Mouse (Mus musculus) neural tube, embryonic 14.5 days (tissue): ENCODE data around the gene Psmb11. TPM values are rescaled to one million over a fixed set of nuclear protein-coding genes. Genes with fewer than 3 reads are reported as not detected.

Experiments used
- ATAC-seq: fragments of 200-750 bp; cut with Nextera tagmentation; 2 replicates; pipeline ENCODE4 v1.8.0; 2017; ENCODE audit warnings: low read depth, mild to moderate bottlenecking, moderate TSS enrichment, moderate library complexity
- H3K27ac ChIP-seq: fragments of 300-500 bp; sonication (generic); 2 replicates; pipeline ENCODE4 v1.5.1; 2014; ENCODE audit warnings: low read depth, mild to moderate bottlenecking, control low read depth, low read length, moderate library complexity, mixed read lengths
- H3K27me3 ChIP-seq: fragments of 300-500 bp; sonication (generic); 2 replicates; pipeline ENCODE4 v1.6.1; 2014; ENCODE audit warnings: low read length; ENCODE audit not compliant: control insufficient read depth, insufficient read depth
- H3K36me3 ChIP-seq: fragments of 300-500 bp; sonication (generic); 2 replicates; pipeline ENCODE4 v1.6.1; 2014; ENCODE audit warnings: low read length, mixed read lengths; ENCODE audit not compliant: control insufficient read depth, insufficient read depth
- H3K4me1 ChIP-seq: fragments of 300-500 bp; sonication (generic); 2 replicates; pipeline ENCODE4 v1.6.1; 2014; ENCODE audit warnings: low read length; ENCODE audit not compliant: control insufficient read depth, insufficient read depth
- H3K4me2 ChIP-seq: fragments of 300-500 bp; sonication (generic); 2 replicates; pipeline ENCODE4 v1.6.1; 2014; ENCODE audit warnings: mild to moderate bottlenecking, low read depth, low read length, control low read depth
- H3K4me3 ChIP-seq: fragments of 300-500 bp; sonication (generic); 2 replicates; pipeline ENCODE4 v1.5.1; 2014; ENCODE audit warnings: low read depth, low read length, control low read depth, mixed read lengths
- H3K9ac ChIP-seq: fragments of 300-500 bp; sonication (generic); replicated peaks from 2 replicates; pipeline ENCODE4 v1.6.1; 2014; ENCODE audit warnings: low read depth, mild to moderate bottlenecking, control low read depth, low read length, mixed read lengths
- H3K9me3 ChIP-seq: fragments of 300-500 bp; sonication (generic); 2 replicates; pipeline ENCODE4 v1.6.1; 2016; ENCODE audit warnings: low read length; ENCODE audit not compliant: control insufficient read depth
- WGBS: fragments of 180-500 bp; shearing (Covaris S2); extraction: QIAGEN DNeasy Blood & Tissue Kit; methylation state at CpG from one replicate; pipeline ENCODE4 v1.1.7; 2014; 5-methylcytosine and 5-hydroxymethylcytosine counted together
- polyA plus RNA-seq: library from polyadenylated mRNA; unstranded; fragments of >200 nt; fragmentation: Nextera tagmentation; extraction: Ambion mirVana; gene quantifications from 2 replicates; pipeline ENCODE4 v1.2.1, GENCODE M21; 2014

Gene Psmb11
- polyA plus RNA-seq, 1 experiment from 2014 or later, result 0.05 TPM

DNA sequence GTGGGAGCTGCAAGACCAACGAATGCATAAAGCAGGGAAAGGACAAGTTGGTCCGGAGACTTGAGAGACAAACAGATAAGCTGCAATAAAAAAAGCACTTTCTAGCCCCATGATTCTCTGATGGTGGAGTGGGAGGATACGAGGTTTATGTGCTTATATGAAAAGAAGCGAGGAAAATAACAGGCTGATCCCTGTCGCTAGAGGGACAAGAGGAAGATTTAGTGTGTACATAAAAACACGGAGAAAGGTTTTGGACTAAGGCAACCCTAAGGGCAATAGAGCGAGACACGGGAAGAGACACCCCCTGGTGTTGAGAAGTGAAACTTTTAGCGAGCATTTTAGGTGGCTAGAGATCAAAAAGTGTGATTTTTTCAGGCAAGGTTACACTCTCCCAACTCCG, 43.2 kb upstream of the Psmb11 start:
- Histone ChIP-seq H3K4me1 (peaks cover 20% of the 10 kb centered on the region; the same call in 1 of the 2 replicates), H3K9ac (peak overlapping the region; percentile 59; the same call in 1 of the 2 replicates), H3K4me2 (peak overlapping the region; percentile 72), H3K36me3 (no peaks in the 10 kb centered on the region), H3K27me3 (peaks cover 11% of the 10 kb centered on the region), H3K9me3 (no peaks in the 10 kb centered on the region), H3K4me3 (peak overlapping the region; percentile 50), H3K27ac (peak overlapping the region; percentile 62)
- peak; percentile 10; the same call in 1 of the 2 replicates for ATAC-seq
- 1% methylated on average over 10 of the region's 10 CpGs for WGBS

DNA sequence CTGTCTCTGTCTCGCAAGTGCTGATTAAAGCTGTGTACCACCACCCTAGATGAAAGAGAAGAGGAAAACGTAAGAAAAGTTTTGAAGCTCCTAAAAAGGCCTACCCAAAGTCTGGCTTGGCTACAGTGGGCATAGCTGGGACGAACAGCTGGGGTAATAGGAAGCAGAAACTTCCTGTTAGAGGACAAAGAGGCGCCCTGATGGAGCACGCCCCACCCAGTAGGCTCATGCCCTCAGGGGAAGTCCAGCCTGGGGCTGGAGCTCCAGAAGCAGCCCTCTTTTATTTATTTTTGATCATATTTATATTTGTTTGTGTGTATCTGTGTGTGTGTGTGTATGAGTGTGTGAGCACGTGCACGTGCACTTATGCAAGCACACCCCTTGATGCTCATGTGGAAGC, 41.6 kb upstream of the Psmb11 start:
- no peak overlapping the region for H3K27ac ChIP-seq
- H3K4me2 ChIP-seq, result no peak overlapping the region
- H3K4me1 ChIP-seq, result peaks cover 16% of the 10 kb centered on the region; the same call in 1 of the 2 replicates
- no peak overlapping the region for H3K4me3 ChIP-seq
- WGBS, result 87% methylated on average over 7 of the region's 7 CpGs
- H3K36me3 ChIP-seq, result no peaks in the 10 kb centered on the region
- no peak overlapping the region for H3K9ac ChIP-seq
- peaks cover 11% of the 10 kb centered on the region for H3K27me3 ChIP-seq
- no peaks in the 10 kb centered on the region for H3K9me3 ChIP-seq
- ATAC-seq, result no peak

DNA sequence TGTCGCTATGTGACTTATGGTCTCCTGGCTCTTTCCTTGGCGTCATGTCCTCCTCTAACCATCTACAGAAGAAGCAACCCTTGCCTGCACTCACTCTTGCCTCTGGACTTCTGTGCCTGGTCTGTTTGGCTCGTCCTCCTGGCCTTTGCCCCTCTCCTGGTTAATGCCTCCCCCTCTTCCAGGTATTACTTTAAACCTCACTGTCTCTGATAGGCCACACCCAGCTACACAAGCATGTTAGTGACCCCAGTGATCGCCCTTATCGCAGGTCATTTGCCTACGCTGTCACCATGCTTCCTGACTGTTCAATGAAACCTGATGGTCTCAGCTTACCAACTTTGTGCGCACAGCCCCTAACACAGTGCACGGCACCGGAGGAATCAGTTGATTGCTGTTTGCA, 38.7 kb upstream of the Psmb11 start:
- H3K27me3 ChIP-seq, result no peaks in the 10 kb centered on the region
- H3K9ac ChIP-seq, result no peak overlapping the region
- no peak overlapping the region for H3K27ac ChIP-seq
- 93% methylated on average over 9 of the region's 9 CpGs for WGBS
- peaks cover 3% of the 10 kb centered on the region; the same call in 1 of the 2 replicates for H3K4me1 ChIP-seq
- no peak overlapping the region for H3K4me3 ChIP-seq
- no peaks in the 10 kb centered on the region for H3K9me3 ChIP-seq
- ATAC-seq, result no peak
- H3K4me2 ChIP-seq, result no peak overlapping the region
- no peaks in the 10 kb centered on the region for H3K36me3 ChIP-seq

DNA sequence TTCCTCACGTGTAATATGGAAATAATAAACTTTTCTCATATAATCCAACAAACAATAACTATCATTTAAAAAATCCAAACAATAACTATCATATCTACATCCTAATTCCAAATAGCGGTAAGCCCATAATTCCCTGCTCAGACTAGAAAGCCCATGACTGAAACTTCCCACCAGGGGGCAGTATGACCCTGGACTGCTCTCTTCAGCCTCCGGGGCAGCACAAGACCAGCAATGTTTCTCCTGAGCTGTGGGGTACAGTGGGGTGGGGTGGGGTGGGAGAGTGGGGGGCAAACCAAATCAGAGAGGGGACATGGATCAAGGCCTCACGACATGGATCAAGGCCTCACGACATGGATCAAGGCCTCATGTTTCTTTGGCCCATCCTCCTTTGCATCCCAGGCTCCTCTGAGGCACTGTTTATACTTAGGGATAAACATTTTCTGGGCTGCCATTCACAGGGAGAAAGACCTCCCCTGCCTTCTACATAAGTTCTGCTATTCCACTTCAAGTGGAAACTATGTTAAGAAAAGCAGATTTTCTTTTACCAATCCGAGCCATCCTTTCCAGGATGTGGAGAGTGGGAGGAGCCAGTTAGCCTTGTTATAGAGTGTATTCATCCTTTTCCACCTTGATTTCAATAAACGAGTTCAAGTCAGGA, 37.4 kb upstream of the Psmb11 start:
- WGBS, result 43% methylated on average over 7 of the region's 7 CpGs
- Histone ChIP-seq H3K27ac (no peak overlapping the region), H3K4me1 (no peaks in the 10 kb centered on the region), H3K9me3 (no peaks in the 10 kb centered on the region), H3K27me3 (no peaks in the 10 kb centered on the region), H3K4me3 (no peak overlapping the region), H3K4me2 (no peak overlapping the region), H3K36me3 (no peaks in the 10 kb centered on the region), H3K9ac (no peak overlapping the region)
- ATAC-seq, result peak; percentile 55; the same call in 1 of the 2 replicates

DNA sequence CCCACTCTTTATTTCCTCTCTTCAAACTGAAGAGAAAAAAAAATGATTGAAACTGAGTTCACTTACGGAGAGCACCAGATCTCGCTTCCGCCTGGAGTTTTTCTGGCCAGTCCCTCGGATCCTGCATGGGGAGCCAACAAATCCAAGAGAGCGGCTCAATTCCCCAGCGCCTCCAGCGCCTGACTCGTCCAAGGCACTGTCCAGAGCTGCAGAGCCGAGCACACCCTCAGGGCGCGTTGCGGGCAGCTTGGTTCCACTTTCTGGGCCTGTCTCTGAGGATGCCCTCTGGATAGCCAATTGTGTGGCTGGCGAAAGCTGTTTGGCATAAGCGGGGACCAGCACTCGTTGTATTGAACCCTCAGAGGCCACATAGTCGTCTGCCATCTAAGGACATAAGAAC, 30.2 kb upstream of the Psmb11 start:
- H3K4me1 ChIP-seq, result peaks cover 8% of the 10 kb centered on the region; the same call in 1 of the 2 replicates
- H3K4me3 ChIP-seq, result no peak overlapping the region
- H3K27me3 ChIP-seq, result no peaks in the 10 kb centered on the region
- no peaks in the 10 kb centered on the region for H3K9me3 ChIP-seq
- no peak overlapping the region for H3K4me2 ChIP-seq
- H3K27ac ChIP-seq, result no peak overlapping the region
- no peak for ATAC-seq
- WGBS, result 92% methylated on average over 16 of the region's 16 CpGs
- no peak overlapping the region for H3K9ac ChIP-seq
- H3K36me3 ChIP-seq, result no peaks in the 10 kb centered on the region

DNA sequence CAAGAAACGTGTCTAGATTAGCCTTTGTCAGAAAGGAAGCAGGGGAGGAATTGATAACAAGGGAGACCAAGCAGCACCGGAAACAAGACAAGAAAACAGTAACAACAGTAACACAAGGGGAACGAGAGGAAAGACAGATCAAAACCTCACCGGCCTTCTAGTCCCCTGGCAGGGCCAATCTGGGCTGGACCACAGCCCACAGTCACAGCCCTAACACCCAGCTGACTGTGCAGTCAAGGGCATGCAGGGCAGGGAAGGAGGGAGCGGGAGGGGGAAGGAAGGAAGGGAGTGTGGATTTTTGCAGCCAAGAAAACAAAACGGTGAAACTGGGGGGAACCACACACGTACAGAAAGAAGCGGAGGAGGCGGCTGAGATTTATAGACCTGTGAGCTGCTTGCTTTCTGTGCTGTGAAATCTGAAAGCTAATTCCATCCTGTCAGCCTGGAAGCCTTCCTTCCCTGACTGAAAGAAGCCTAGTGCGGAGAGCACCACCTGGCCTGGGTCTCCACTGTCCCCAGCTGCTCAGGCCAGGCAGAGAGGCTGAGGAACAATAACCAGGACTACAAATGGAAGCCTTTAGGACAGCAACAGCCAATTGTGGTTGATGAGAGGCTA, 28.8 kb upstream of the Psmb11 start:
- Histone ChIP-seq H3K36me3 (no peaks in the 10 kb centered on the region), H3K4me2 (no peak overlapping the region), H3K4me1 (peaks cover 8% of the 10 kb centered on the region; the same call in 1 of the 2 replicates), H3K4me3 (no peak overlapping the region), H3K9ac (no peak overlapping the region; the same call in 1 of the 2 replicates), H3K9me3 (no peaks in the 10 kb centered on the region), H3K27ac (peak overlapping the region; percentile 72), H3K27me3 (no peaks in the 10 kb centered on the region)
- ATAC-seq, result peak; percentile 50; the same call in 1 of the 2 replicates
- 40% methylated on average over 10 of the region's 10 CpGs for WGBS

DNA sequence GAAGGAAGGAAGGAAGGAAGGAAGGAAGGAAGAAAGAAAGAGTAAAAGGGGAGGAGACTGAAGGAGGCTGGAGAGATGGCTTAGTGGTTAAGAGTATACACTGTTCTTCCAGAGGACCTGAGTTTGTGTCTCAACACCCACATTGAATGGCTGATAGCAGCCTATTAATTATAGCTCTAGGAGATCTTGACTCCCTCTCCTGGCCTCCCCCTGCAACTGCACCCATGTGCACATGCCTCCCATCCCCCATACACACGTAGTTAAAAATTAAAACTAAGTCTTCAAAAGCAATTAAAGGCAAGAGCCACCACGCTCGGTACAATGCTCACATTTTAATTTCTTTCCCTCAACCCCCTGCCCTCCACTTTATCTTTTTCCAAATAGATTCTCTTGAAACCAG, 27.2 kb upstream of the Psmb11 start:
- 94% methylated on average over 3 of the region's 3 CpGs for WGBS
- no peak for ATAC-seq

DNA sequence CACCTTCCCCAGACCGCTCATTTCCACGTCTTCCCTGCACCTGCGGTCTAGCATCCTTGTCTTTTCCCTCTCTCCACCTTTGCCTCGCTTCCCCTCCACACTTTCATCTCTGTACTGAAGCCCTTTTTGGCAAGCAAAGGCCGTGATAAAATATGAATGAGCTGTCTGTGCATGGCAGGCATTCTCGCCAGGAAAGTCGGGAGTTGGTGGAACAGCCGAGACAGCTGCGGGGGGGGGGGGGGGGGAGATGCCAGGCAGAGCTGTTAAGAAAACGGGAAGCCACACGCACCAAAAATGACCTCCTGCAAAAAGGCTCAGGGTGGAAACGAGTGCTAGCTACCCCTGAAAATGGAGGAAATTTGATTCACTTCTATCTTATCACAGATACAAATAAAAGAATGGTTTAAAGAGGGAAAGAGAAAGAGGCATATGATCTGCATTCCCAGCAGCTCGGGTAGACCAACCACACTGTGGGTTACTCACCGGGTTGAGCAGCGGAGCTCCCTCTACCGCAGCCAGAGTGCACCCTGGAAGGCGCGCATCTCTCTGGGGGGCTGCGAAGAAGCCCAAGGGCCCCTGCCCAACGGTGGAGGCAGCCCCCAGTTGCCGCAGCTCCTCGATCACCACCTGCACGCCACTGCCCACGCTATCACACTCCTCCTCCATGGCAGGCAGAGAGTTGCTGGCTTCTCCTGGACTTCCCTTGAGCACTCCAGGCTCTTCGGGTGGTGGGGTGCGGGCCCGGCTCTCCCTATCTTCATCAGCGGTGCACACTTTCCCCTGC, 26.4 kb upstream of the Psmb11 start:
- Histone ChIP-seq H3K36me3 (no peaks in the 10 kb centered on the region), H3K4me3 (no peak overlapping the region), H3K9me3 (no peaks in the 10 kb centered on the region), H3K27me3 (no peaks in the 10 kb centered on the region), H3K27ac (no peak overlapping the region), H3K4me1 (peaks cover 8% of the 10 kb centered on the region; the same call in 1 of the 2 replicates), H3K9ac (no peak overlapping the region), H3K4me2 (no peak overlapping the region)
- 69% methylated on average over 27 of the region's 28 CpGs for WGBS
- no peak for ATAC-seq

More for the DNA sequence above, 27.2 kb upstream of the Psmb11 start:
- H3K4me3 ChIP-seq, result no peak overlapping the region
- H3K4me2 ChIP-seq, result no peak overlapping the region
- H3K9me3 ChIP-seq, result no peaks in the 10 kb centered on the region
- H3K36me3 ChIP-seq, result no peaks in the 10 kb centered on the region
- no peaks in the 10 kb centered on the region for H3K27me3 ChIP-seq
- no peak overlapping the region for H3K9ac ChIP-seq
- no peak overlapping the region for H3K27ac ChIP-seq
- H3K4me1 ChIP-seq, result peaks cover 8% of the 10 kb centered on the region; the same call in 1 of the 2 replicates
